Mouse (Mus musculus) neural tube, embryonic 11.5 days (tissue): ENCODE data around the gene Slc25a31. TPM values are rescaled to one million over a fixed set of nuclear protein-coding genes. Genes with fewer than 3 reads are reported as not detected.

Experiments
- ATAC-seq: fragments of 200-750 bp; cut with Nextera tagmentation; 2 replicates; pipeline ENCODE4 v1.8.0; 2017; ENCODE audit warnings: moderate number of reproducible peaks, mild to moderate bottlenecking, moderate TSS enrichment, moderate library complexity; ENCODE audit not compliant: insufficient read depth, low FRiP score, low TSS enrichment
- DNase-seq: peaks from one replicate; pipeline ENCODE4 v3.0.0-alpha.2; 2015; ENCODE audit warnings: low spot score
- H3K27ac ChIP-seq: fragments of 300-500 bp; sonication (generic); 2 replicates; pipeline ENCODE4 v1.5.1; 2014; ENCODE audit warnings: low read depth, mild to moderate bottlenecking, low read length
- H3K27me3 ChIP-seq: fragments of 300-500 bp; sonication (generic); 2 replicates; pipeline ENCODE4 v1.6.1; 2014; ENCODE audit warnings: mild to moderate bottlenecking, low read length, mixed read lengths; ENCODE audit not compliant: control insufficient read depth, insufficient read depth
- H3K36me3 ChIP-seq: fragments of 300-500 bp; sonication (generic); 2 replicates; pipeline ENCODE4 v1.6.1; 2014; ENCODE audit warnings: mild to moderate bottlenecking, low read length, moderate library complexity, mixed read lengths; ENCODE audit not compliant: control insufficient read depth, insufficient read depth
- H3K4me1 ChIP-seq: fragments of 300-500 bp; sonication (generic); 2 replicates; pipeline ENCODE4 v1.6.1; 2014; ENCODE audit warnings: low read length, mixed read lengths; ENCODE audit not compliant: control insufficient read depth, insufficient read depth
- H3K4me2 ChIP-seq: fragments of 300-500 bp; sonication (generic); 2 replicates; pipeline ENCODE4 v1.6.1; 2014; ENCODE audit warnings: low read depth, mild to moderate bottlenecking, moderate library complexity
- H3K4me3 ChIP-seq: fragments of 300-500 bp; sonication (generic); 2 replicates; pipeline ENCODE4 v1.5.1; 2014; ENCODE audit warnings: low read depth, low read length
- H3K9ac ChIP-seq: fragments of 300-500 bp; sonication (generic); 2 replicates; pipeline ENCODE4 v1.6.1; 2014; ENCODE audit warnings: mild to moderate bottlenecking, low read length
- H3K9me3 ChIP-seq: fragments of 300-500 bp; sonication (generic); 2 replicates; pipeline ENCODE4 v1.6.1; 2016; ENCODE audit warnings: low read length; ENCODE audit not compliant: control insufficient read depth
- WGBS: fragments of 180-500 bp; shearing (Covaris S2); extraction: QIAGEN DNeasy Blood & Tissue Kit; methylation state at CpG from one replicate; pipeline ENCODE4 v1.1.7; 2014; 5-methylcytosine and 5-hydroxymethylcytosine counted together
- polyA plus RNA-seq: library from polyadenylated mRNA; unstranded; fragments of >200 nt; fragmentation: Nextera tagmentation; extraction: Ambion mirVana; gene quantifications from 2 replicates; pipeline ENCODE4 v1.2.1, GENCODE M21; 2014

The Slc25a31 gene
- polyA plus RNA-seq, 1 experiment from 2014 or later = 0.24 TPM

DNA sequence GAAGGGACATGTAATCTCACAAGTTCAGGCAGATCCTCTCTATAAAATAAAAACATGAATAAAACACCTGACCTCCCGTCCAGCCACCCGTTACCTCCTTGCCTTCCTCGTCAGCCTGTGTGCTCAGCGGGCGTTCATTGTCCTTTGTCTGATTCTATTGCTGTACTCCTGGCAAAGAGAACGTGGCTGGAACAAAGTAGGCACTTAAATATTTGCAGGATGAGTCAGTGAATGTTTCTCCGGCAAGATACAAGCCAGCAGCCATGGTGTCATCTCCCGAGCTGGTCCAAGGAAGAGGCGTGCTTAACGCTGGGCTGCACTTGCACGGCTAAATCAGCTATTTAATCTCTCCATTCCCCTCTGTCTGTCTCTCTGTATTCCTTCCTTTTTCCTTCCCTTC, 26.3 kb upstream of the Slc25a31 start:
- no peak for DNase-seq
- Histone ChIP-seq H3K27ac (no peak overlapping the region), H3K36me3 (no peaks in the 10 kb centered on the region), H3K27me3 (no peaks in the 10 kb centered on the region), H3K4me1 (0 out of 2 replicates have a peak, but pooled peaks cover 5% of the 10 kb centered on the region), H3K4me2 (no peak overlapping the region), H3K9ac (no peak overlapping the region), H3K4me3 (no peak overlapping the region), H3K9me3 (no peaks in the 10 kb centered on the region)
- no peak for ATAC-seq
- 57% methylated on average over 11 of the region's 11 CpGs for WGBS

DNA sequence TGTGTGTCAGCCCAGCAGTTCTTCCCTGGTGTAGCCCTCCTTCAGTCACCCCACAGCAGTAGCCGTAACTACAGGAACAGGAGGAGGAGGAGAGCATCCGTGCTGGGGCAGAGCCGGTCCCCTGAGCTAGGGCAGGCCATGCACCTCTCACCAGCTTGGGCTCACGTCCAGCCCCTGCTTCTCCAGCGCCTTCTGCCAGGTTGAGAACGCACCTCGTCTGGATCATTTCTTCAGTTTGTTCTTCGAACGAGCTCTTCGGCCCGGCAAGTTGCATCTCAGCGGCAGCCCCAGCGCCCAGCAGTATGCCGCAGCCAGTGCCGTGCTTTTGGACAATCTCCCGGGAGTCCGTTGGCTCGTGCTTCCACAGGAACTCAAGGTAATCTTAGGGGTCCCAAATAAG, 25.5 kb upstream of the Slc25a31 start:
- Histone ChIP-seq H3K27me3 (no peaks in the 10 kb centered on the region), H3K4me3 (no peak overlapping the region), H3K4me1 (peaks cover 10% of the 10 kb centered on the region; the same call in 1 of the 2 replicates), H3K9ac (no peak overlapping the region), H3K9me3 (no peaks in the 10 kb centered on the region), H3K4me2 (no peak overlapping the region), H3K36me3 (no peaks in the 10 kb centered on the region), H3K27ac (no peak overlapping the region)
- 92% methylated on average over 18 of the region's 18 CpGs for WGBS
- no peak for ATAC-seq
- no peak for DNase-seq

DNA sequence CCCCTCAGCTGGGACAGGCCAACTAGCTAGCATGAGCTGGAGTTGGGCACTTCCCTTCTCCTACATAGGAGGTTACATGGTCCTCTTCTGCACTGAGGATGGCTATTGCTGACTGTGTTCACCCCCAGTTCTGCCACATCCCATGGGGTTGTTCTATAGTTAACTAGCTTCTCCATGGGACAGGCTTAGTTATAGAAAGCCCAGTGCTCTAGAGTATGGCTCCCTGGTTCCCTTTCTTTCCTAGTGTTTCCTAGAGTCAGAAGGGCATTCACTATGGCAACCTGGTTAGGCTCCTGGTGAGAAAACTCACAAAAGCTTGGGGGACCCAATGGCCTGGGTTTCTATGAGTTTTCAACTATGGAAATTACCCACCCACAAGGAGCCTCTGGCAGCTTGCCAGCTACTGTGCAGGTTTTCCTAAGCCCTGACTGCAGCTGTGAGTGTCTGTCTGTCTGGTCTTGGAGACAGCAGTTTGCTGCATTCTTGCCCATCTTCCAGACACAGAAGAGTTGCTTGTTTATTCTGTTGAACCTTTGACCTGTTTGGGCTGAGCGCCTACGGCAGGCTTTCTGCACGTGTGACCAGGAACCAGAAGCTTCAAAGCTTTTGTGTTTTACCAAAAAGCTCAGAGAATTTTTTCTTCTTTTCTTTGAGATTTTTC, 22.7 kb upstream of the Slc25a31 start:
- H3K4me2 ChIP-seq = no peak overlapping the region
- DNase-seq = peak; percentile 80
- H3K27me3 ChIP-seq = no peaks in the 10 kb centered on the region
- H3K4me3 ChIP-seq = no peak overlapping the region
- peak overlapping the region; percentile 54 for H3K27ac ChIP-seq
- H3K9me3 ChIP-seq = no peaks in the 10 kb centered on the region
- no peak overlapping the region for H3K9ac ChIP-seq
- peak; percentile 87 for ATAC-seq
- WGBS = 14% methylated on average over 3 of the region's 3 CpGs
- peaks cover 11% of the 10 kb centered on the region; the same call in 1 of the 2 replicates for H3K4me1 ChIP-seq
- no peaks in the 10 kb centered on the region for H3K36me3 ChIP-seq

- WGBS = 25% methylated on average over 9 of the region's 9 CpGs
- H3K9me3 ChIP-seq = no peaks in the 10 kb centered on the region
- ATAC-seq = peak; percentile 84
- H3K36me3 ChIP-seq = no peaks in the 10 kb centered on the region
- H3K4me1 ChIP-seq = peaks cover 11% of the 10 kb centered on the region; the same call in 1 of the 2 replicates
- peak; percentile 56 for DNase-seq
- no peak overlapping the region for H3K4me2 ChIP-seq
- peak overlapping the region; percentile 54; the same call in 1 of the 2 replicates for H3K27ac ChIP-seq
- H3K4me3 ChIP-seq = no peak overlapping the region
- no peaks in the 10 kb centered on the region for H3K27me3 ChIP-seq
- H3K9ac ChIP-seq = no peak overlapping the region
Measured at GRCm38 (mm10) chr3:40686836-40687235, 21.8 kb upstream of the Slc25a31 start.

GRCm38 (mm10) chr3:40687588-40687987, 21.1 kb upstream of the Slc25a31 start:
- Histone ChIP-seq H3K4me2 (no peak overlapping the region), H3K4me3 (no peak overlapping the region), H3K27me3 (no peaks in the 10 kb centered on the region), H3K9ac (no peak overlapping the region), H3K9me3 (no peaks in the 10 kb centered on the region), H3K4me1 (peaks cover 11% of the 10 kb centered on the region; the same call in 1 of the 2 replicates), H3K27ac (no peak overlapping the region), H3K36me3 (no peaks in the 10 kb centered on the region)
- 59% methylated on average over 3 of the region's 3 CpGs for WGBS
- DNase-seq = no peak
- no peak for ATAC-seq

DNA sequence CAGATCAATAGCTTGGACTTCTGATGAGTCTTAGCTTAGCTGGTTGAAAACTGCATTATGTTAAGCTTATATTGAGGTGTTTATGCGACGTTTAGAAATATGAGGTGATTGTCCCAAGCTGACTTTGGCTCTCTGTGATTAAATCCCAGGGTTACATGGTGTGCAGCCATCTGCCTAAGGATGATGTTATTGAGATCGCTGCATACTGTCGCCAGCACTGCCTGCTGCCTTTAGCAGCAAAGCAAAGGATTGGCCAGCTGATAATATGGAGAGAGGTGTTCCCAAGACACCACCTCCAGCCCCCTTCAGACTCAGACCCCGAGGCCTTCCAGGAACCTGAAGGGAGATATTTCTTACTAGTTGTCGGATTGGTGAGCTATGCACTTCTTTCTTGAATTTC, 17.1 kb upstream of the Slc25a31 start:
- 94% methylated on average over 6 of the region's 6 CpGs for WGBS
- Histone ChIP-seq H3K4me2 (no peak overlapping the region), H3K9ac (no peak overlapping the region), H3K4me3 (no peak overlapping the region), H3K9me3 (no peaks in the 10 kb centered on the region), H3K27me3 (no peaks in the 10 kb centered on the region), H3K27ac (no peak overlapping the region), H3K4me1 (peaks cover 6% of the 10 kb centered on the region; the same call in 1 of the 2 replicates), H3K36me3 (no peaks in the 10 kb centered on the region)
- DNase-seq (no peak), ATAC-seq (no peak)

- no peaks in the 10 kb centered on the region for H3K27me3 ChIP-seq
- H3K9ac ChIP-seq = no peak overlapping the region
- no peak for ATAC-seq
- H3K27ac ChIP-seq = no peak overlapping the region
- no peak for DNase-seq
- no peaks in the 10 kb centered on the region for H3K4me1 ChIP-seq
- 92% methylated on average over 10 of the region's 10 CpGs for WGBS
- H3K9me3 ChIP-seq = no peaks in the 10 kb centered on the region
- no peak overlapping the region for H3K4me3 ChIP-seq
- H3K4me2 ChIP-seq = no peak overlapping the region
- no peaks in the 10 kb centered on the region; the same call in 1 of the 2 replicates for H3K36me3 ChIP-seq
Measured at GRCm38 (mm10) chr3:40693435-40693834, 15.2 kb upstream of the Slc25a31 start.

GRCm38 (mm10) chr3:40693960-40694359, 14.7 kb upstream of the Slc25a31 start:
- H3K4me2 ChIP-seq = no peak overlapping the region
- H3K4me3 ChIP-seq = no peak overlapping the region
- no peak overlapping the region for H3K9ac ChIP-seq
- 93% methylated on average over 7 of the region's 7 CpGs for WGBS
- H3K27me3 ChIP-seq = no peaks in the 10 kb centered on the region
- ATAC-seq (no peak), DNase-seq (no peak)
- H3K36me3 ChIP-seq = no peaks in the 10 kb centered on the region; the same call in 1 of the 2 replicates
- no peaks in the 10 kb centered on the region for H3K9me3 ChIP-seq
- H3K27ac ChIP-seq = no peak overlapping the region
- no peaks in the 10 kb centered on the region for H3K4me1 ChIP-seq

DNA sequence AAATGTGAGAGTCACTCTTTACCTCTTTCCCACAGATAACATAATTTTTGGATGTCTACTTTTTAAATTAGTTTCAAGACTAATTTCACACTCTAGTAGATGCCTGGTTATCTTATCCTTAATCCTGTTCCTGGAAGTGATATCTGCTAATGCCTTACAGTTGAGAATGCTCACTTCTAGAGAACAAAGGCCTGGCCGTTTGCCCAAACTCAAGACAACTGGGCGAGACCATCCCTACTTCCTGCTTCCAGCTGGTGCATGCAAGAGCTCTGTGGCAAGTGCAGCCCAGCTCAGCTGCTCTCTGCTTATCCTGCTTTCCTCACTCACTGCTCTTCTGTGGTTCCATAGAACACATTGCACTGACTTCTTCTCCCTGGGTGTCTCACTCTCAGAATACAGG, 14.2 kb upstream of the Slc25a31 start:
- Histone ChIP-seq H3K4me2 (no peak overlapping the region), H3K4me1 (no peaks in the 10 kb centered on the region), H3K9ac (no peak overlapping the region), H3K4me3 (no peak overlapping the region), H3K27me3 (no peaks in the 10 kb centered on the region), H3K27ac (no peak overlapping the region), H3K9me3 (no peaks in the 10 kb centered on the region), H3K36me3 (no peaks in the 10 kb centered on the region; the same call in 1 of the 2 replicates)
- 69% methylated on average over 2 of the region's 2 CpGs for WGBS
- DNase-seq = no peak
- ATAC-seq = no peak
